Mouse (Mus musculus) mouse trophoblast stem cell (cell line): Measurements from ENCODE around the gene Slc9b1.

Experiments
- in situ Hi-C, 2 experiments: fragments of 300-500 bp; cut with MseI, MboI; formaldehyde crosslinking; loops; 2 replicates in 1 of 2; 3 replicates in 1 of 2; pipeline ENCODE4 v1.15.1; 2025

Slc9b1 gene

DNA sequence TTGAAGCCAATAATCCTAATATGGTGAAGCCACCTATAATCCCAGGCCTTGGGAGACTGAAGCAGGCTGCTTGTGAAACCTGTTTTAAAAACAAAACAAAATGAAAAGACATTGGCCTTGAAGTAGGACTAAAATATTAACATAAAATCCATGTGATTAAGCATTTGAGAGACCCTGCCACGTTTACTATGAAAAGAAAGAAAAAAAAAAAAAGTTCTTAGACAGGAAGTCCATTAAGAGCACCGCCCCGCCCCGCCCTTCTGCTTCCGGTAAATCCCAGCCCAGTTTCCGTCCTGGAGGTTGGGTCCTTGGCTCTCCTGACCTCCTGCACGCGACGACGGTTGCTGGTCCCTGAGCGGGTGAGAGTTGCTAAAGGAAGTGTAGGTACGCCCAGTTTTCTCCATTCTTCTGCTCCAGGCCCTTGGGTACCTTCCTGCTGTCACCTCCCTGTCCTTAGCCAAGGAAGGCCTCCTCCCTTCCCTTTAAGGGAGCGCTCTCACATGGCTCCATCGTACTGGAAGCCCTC, at the start of gene Slc9b1:
Gene Slc9b1 (plus strand): TSS at position 291 of the 526 bp plus-strand sequence.
- in situ Hi-C loops, result no loop called here

GRCm38 (mm10) chr3:135298560-135298959, 49.3 kb upstream of the Slc9b1 start:
- in situ Hi-C loops, result loop anchor here in 1 of 2 experiments (25.0 kb wide), 1 partner anchor 414 kb away; no protein-coding TSS in a partner anchor

DNA sequence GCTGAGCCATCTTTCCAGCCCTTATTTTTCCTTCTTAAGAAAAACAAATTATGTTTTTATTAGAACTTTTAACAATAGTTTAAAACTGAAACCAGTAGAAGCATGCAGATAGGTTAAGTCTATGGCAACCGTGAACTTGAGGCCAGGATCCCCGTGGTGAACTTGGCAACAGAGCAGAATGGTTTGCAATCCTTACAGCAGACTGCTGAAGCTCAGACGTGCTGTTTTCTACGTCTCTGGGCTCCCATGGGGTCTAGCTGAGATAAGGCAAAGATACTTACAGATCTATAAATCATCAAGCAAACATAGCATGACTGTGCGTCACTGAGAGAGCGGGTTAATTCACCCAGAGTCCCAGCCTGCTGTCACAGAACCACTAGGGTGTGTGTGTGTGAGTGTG, 47.7 kb upstream of the Slc9b1 start:
- in situ Hi-C loops, result no loop called here

DNA sequence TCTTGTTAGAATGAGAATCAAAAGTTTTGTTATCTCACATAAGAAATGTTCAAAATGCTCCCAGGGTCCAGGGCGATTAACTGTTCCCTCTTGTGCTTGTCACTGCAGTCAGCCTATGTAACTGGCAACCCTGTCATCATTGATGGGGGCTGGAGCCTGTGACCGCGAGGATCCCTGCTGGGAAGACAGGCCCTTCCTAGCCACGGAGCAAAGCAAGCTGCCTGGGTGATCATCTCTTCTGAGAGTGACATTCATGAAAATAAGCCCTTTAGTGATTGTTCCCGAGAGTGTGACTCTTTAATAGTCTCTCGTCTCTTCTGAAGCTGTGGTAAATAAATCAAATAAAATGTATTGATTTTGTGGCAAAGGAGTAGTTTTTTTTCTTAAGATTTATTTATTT, 43.8 kb upstream of the Slc9b1 start:
- in situ Hi-C loops, result no loop called here

DNA sequence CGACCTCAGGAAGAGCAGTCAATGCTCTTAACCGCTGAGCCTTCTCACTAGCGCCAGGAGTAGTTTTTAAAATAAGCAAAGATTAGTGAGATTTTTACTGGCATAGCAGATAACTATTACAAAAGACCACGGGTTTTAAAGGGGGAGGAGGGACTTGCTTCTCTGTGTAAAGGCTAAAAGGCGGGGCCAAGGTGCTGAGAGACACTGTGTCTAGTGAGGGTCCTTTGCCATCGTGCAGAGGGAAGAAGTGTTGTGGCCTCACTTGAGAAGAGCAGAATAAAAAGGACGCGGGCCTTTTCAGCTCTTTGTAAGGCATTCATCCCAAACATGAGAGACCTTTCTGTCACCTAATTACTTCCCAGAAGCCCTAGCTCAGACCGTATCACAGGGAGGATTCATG, 43.3 kb upstream of the Slc9b1 start:
- in situ Hi-C loops, result no loop called here

DNA sequence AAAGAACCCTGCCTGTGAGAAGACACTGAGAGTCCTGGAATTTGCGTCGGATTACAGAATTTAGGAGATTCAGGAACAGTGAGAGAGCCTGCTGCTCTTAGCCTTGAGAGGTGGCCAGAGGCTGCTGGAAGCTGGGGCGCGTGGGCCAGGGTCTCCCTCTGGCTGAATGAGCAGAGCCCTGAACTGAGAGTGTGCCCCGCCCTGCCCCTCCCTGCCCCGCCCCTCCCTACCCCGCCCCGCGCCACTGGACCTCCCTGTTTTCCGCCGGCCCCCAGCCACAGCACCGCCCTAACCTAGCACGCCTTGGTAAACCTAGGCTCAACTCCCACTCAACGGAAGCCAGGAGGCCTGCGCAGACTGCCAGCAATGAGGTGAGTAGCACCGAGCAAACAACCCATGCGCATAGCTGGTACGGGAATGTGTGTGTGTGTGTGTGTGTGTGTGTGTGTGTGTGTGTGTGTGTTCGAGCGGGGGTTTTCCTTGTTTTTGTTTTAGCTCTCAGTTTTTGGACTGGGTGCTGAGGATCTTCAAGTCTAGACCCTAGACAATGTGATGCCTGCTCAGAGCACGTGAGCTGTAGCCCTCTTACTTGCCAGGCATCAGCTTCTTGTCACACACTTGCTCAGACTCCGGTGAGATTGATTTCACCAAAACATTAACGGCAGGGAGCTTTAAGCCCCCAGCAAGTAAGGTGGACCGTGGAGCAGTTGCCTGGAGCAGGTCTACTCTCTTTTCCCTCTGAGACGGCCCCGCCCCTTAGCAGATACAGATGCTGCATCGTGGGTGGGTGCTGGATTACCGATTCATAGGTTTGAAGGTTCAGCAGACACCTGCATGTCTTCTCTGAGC, 40.2 kb upstream of the Slc9b1 start, which contains the start of gene Slc9b2:
Gene Slc9b2 (plus strand): TSS at position 290 of the 849 bp plus-strand sequence.
- in situ Hi-C loops, result no loop called here

DNA sequence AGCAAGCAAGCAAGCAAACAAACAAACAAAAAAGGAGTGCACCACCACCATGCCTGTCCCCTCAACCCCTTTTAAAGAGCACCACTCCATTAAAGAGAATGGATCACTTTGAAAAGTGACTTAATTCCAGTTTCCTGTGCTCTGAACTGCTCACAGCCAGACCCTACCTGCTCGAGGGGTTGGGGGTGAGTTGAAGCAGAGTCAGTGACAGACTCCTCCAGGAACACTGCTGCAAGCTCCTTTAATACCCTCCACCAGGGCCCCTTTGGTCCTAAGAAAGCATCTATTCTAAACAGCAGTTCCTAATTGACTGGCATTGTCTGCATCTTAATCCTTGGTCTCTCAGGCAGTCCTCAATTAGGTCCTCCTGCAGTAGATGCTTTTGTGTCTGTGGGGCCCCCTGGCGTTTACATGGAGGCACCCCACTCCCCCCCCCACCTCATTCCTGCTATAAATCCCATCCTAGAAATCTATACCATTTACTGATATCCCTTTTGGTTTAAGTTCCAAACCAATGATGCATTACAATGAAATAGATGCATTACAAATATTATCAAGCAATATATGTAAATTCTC, 34.8 kb upstream of the Slc9b1 start:
- in situ Hi-C loops, result no loop called here

DNA sequence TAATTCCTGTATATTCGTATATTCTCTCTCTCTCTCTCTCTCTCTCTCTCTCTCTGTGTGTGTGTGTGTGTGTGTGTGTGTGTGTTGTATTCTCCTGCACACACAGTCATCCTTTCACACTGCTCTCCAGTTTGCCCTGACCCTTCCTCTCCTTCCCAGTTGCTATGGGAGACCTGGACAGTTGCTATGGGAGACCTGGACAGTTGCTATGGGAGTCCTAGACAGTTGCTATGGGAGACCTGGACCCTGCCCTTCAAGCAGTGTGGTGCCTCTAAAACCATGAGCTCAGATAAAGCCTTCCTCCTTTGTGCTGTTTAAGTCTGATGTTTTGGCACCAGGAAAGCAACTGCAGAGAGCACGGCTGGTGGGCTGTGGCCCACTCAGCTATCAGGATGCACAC, 34.1 kb upstream of the Slc9b1 start:
- in situ Hi-C loops, result no loop called here

- in situ Hi-C loops, result no loop called here
These were observed 33.0 kb upstream of the Slc9b1 start for GRCm38 (mm10) chr3:135314811-135315210.

DNA sequence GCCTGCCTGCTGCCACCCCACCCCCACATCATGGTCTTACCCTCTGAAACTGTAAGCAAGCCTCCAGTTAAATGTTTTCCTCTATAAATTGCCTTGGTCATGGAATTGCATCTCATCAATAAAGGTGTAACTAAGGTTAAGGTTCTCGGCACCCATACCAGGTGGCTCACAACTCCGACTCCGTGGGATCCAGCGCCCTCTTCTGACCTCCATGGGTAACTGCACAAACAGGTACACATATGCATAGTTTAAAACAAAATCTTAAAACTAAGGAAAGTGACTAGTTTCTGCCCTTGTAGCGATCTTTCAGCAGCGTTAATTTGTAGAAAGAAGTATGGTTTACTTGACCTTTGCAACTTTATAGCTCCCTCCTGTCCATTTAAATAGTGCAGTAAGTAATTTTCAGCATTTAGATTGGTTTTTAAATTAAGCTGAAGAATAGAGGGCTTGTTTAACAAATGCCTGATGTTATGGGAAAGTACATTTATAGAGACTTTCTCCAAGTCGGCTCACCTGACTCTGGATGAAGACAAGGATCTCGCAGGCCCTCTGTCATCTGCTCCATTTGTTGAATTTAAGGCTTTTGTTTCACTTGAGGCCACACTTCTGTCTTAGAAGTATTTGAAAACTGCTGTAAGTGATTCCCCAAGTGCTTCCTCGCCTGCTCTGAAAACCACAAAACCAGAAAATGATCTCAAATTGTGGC, 32.0 kb upstream of the Slc9b1 start:
- in situ Hi-C loops, result no loop called here

- in situ Hi-C loops, result no loop called here
These were observed 29.5 kb upstream of the Slc9b1 start for GRCm38 (mm10) chr3:135318331-135318730.

DNA sequence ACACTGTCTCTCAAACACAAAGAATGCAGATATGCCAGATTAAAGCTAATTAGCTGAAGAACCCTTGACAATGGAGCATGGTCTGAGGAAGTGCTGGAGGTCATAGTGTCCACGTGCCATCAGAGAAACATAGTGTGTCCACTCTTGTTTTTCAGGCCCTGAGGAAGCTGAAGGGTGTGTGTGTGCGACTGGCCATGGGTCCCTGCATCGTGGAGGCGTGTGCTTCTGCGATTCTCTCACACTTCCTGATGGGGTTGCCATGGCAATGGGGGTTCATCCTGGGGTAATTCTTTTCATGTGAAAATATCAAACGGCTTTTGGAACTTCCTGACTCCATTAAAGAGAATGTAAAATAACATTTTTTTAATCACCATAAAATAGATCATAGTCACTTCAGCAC, 23.5 kb upstream of the Slc9b1 start:
- in situ Hi-C loops, result no loop called here

- in situ Hi-C loops, result loop anchor here (5.0 kb wide), 2 partner anchors 35 to 45 kb away; partner anchors contain the start of gene Bdh2 (in 1 of the 2)
These were observed 20.7 kb upstream of the Slc9b1 start for GRCm38 (mm10) chr3:135327176-135327575.

- in situ Hi-C loops, result loop anchor here (5.0 kb wide), 2 partner anchors 35 to 45 kb away; partner anchors contain the start of gene Bdh2 (in 1 of the 2)
These were observed 20.2 kb upstream of the Slc9b1 start for GRCm38 (mm10) chr3:135327601-135328000.

DNA sequence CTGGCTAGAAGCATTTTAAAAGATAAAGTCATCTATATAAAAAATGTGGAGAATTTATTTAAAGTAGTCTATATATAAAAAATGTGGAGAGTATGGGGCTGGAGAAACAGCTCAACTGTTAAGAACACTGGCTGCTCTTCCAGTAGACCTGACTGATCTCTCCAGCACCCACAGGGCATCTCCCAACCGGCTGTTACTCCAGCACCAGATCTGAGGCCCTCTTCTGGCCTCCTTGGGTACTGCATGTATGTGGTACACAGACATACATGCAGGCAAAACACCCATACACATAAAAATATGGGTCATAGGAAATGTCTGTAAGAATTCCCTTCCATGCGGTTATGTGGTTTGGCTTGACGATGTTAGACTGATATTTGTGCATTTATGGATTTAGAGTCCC, 19.3 kb upstream of the Slc9b1 start:
- in situ Hi-C loops, result loop anchor here (5.0 kb wide), 2 partner anchors 36 to 46 kb away; partner anchors contain the start of gene Bdh2 (in 1 of the 2)

DNA sequence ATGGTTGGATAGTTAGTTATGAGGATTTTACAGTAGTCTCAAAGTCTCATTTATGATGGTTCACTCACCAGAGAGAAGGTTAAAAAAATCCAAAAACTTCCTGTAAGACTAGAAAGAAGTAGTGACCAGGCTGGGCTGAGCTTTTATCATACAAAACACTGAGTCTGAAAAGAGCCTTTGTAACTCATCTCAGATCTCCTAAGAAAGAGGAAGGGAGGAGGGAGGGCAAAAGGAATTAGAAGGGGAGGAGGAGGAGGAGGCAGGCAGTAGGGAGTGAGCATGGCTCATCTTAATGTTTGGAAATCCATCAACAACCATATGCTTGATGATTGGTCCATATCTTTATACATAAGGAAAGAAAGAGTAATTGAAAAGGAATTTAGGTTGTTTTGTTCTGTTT, 15.1 kb upstream of the Slc9b1 start:
- in situ Hi-C loops, result no loop called here

GRCm38 (mm10) chr3:135333763-135334162, 14.1 kb upstream of the Slc9b1 start:
- in situ Hi-C loops, result no loop called here

GRCm38 (mm10) chr3:135349022-135349421, 1.2 kb downstream of the Slc9b1 start:
- in situ Hi-C loops, result no loop called here

DNA sequence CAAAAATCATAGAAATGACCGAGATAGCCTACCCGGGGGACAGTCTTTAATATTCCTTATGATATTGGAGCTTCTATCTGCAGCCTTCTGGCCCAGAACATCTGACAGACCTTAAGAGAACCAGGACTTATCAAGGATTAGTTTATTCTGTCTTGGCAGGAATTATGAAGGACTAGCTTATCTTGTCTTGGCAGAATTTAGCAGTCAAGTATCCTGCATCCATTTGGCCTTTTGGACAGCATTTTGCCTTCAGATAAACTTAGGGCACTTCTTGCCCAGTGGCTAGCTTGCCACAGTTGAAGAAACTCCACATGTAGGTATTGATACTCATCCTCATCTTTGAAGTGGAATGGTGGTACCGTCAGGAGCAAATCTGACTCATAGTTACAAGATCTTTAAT, 4.0 kb downstream of the Slc9b1 start:
- in situ Hi-C loops, result no loop called here

DNA sequence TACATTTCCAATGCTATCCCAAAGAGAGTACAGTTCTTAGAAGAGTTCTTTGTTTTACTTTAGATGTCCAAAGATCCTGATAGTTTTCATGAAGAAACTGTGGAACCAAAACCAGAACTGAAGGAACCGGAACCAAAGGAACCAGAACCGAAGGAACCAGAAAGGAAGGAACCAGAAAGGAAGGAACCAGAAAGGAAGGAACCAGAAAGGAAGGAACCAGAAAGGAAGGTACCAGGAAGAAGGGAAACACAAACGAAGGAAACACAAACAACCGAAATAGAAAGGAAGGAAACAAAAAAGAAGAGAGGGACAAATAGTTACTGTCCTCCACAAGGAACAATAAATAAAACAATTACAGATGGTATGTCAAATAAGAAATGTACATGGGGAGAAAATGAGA, 9.6 kb downstream of the Slc9b1 start:
- in situ Hi-C loops, result no loop called here

DNA sequence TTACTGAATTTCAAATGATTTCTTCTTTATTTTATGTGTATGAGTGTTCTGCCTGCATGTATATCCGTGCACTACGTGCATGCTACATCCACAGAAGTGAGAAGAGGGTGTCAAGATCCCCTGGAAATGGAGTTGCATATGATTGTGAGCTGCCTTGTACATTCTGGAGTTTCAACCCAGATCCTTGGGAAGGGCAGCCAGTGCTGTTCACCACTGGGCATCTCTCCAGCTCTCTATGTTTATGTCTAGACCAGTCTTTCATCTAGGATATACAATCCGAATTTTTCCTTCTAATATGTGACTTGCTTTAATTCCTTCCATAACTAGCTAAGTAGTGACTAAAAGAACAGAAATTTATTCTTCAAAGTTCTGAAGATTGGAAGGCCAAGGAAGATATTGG, 28.0 kb downstream of the Slc9b1 start:
- in situ Hi-C loops, result no loop called here

GRCm38 (mm10) chr3:135377445-135377844, 29.6 kb downstream of the Slc9b1 start:
- in situ Hi-C loops, result no loop called here
